Comparison of ENCODE assay signal across 16 mouse cellular contexts in genomic region chr17:50586834-50587233, GRCm38 (mm10).
"Had no signal": no experiment of that assay in that cellular context is flagged by ENCODE, and none has a peak within 500 bp of the region (broad histone marks: within the 10 kb centered on the region; RNA-seq: fewer than 3 reads in every experiment).

No protein-coding gene starts in this region.

- H3K9ac ChIP-seq: limb, embryonic 15.5 days; liver, embryonic 12.5 days; lung, embryonic 14.5 days; neural tube, embryonic 13.5 days had no signal

- H3K4me1 ChIP-seq: limb, embryonic 15.5 days; liver, embryonic 12.5 days; midbrain, embryonic 10.5 days; neural tube, embryonic 13.5 days had no signal

- H3K27me3 ChIP-seq: limb, embryonic 15.5 days; liver, embryonic 12.5 days; neural tube, embryonic 13.5 days had no signal

- H3K36me3 ChIP-seq: limb, embryonic 15.5 days; liver, embryonic 12.5 days; midbrain, embryonic 10.5 days; neural tube, embryonic 13.5 days had no signal

- H3K27ac ChIP-seq: limb, embryonic 15.5 days; liver, embryonic 12.5 days; midbrain, embryonic 10.5 days; neural tube, embryonic 13.5 days had no signal

- H3K4me2 ChIP-seq: limb, embryonic 15.5 days; liver, embryonic 12.5 days; lung, embryonic 14.5 days; neural tube, embryonic 13.5 days had no signal

- ATAC-seq: liver, embryonic 12.5 days had no signal

- H3K9me3 ChIP-seq: limb, embryonic 15.5 days; liver, embryonic 12.5 days; midbrain, embryonic 10.5 days; neural tube, embryonic 13.5 days had no signal

- DNase-seq: kidney, postnatal 14 days; layer of hippocampus, adult 9-11 months; layer of hippocampus, postnatal 36 days; lung, embryonic 14.5 days; lung, postnatal 10 days; lung, postnatal 4 days; midbrain, embryonic 14.5 days; retina, postnatal 1 day; right cerebral cortex, postnatal 4 days; spleen, adult 18-20 months; thymus, adult 2 months; thymus, postnatal 25 days had no signal

- H3K4me3 ChIP-seq: limb, embryonic 15.5 days; liver, embryonic 12.5 days; midbrain, embryonic 10.5 days; neural tube, embryonic 13.5 days had no signal
